Mouse (Mus musculus) CH12.LX (cell line): ENCODE data around the gene Zfp541. TPM values are rescaled to one million over a fixed set of nuclear protein-coding genes. Genes with fewer than 3 reads are reported as not detected.
A peak's percentile ranks its signal among the peaks of the same experiment; 100 is the strongest.

Source experiments
- DNase-seq: peaks from one replicate; pipeline ENCODE4 v3.0.0-alpha.2; 2013; ENCODE audit errors: extremely low read depth
- H3K27ac ChIP-seq: 2 replicates; pipeline ENCODE4 v1.5.1; 2012; ENCODE audit warnings: low read depth, mild to moderate bottlenecking, control low read depth, moderate library complexity; ENCODE audit not compliant: insufficient read depth
- H3K27me3 ChIP-seq: replicated peaks from 2 replicates; pipeline ENCODE3; 2012; ENCODE audit warnings: inconsistent platforms
- H3K36me3 ChIP-seq, 2 experiments: replicated peaks in 1 of 2; 2 replicates each; pipeline versions ENCODE3 to v1.6.1; 2012; ENCODE audit warnings: inconsistent platforms in 1 of 2, low read length in 1 of 2, mild to moderate bottlenecking in 1 of 2, mixed read lengths in 1 of 2, moderate library complexity in 1 of 2; ENCODE audit not compliant: control insufficient read depth in 1 of 2, insufficient read depth in 1 of 2
- H3K4me1 ChIP-seq, 2 experiments: 2 replicates each; pipeline ENCODE4 v1.6.1; 2012; ENCODE audit warnings: inconsistent platforms in 1 of 2, moderate library complexity in 1 of 2; ENCODE audit not compliant: insufficient read depth in 2 of 2, control insufficient read depth in 1 of 2
- H3K4me2 ChIP-seq: 2 replicates; pipeline ENCODE4 v1.6.1; 2012; ENCODE audit warnings: low read depth, mild to moderate bottlenecking, control low read depth; ENCODE audit not compliant: poor library complexity, insufficient read depth, severe bottlenecking
- H3K4me3 ChIP-seq, 3 experiments: fragments of 150-350 bp in 1 of 3; sonication (generic) in 1 of 3; replicated peaks in 1 of 3; 2 replicates each; pipeline versions ENCODE3 to v1.5.1; 2011 to 2012; ENCODE audit warnings: low read depth in 2 of 3, low read length in 2 of 3, mild to moderate bottlenecking in 2 of 3, moderate library complexity in 2 of 3, control low read depth in 1 of 3, improper control_type of control experiment in 1 of 3, inconsistent platforms in 1 of 3, mixed read lengths in 1 of 3; ENCODE audit not compliant: poor library complexity in 1 of 3
- H3K79me2 ChIP-seq: replicated peaks from 2 replicates; pipeline ENCODE4 v1.6.1; 2012; ENCODE audit warnings: mild to moderate bottlenecking, moderate library complexity; ENCODE audit not compliant: control insufficient read depth, poor library complexity, insufficient read depth, severe bottlenecking; ENCODE audit errors: extremely low read depth
- H3K9ac ChIP-seq: 2 replicates; pipeline ENCODE4 v1.6.1; 2012; ENCODE audit warnings: low read depth, mild to moderate bottlenecking, control low read depth, moderate library complexity; ENCODE audit not compliant: insufficient read depth
- H3K9me3 ChIP-seq: replicated peaks from 2 replicates; pipeline ENCODE3; 2012; ENCODE audit warnings: low read length, inconsistent platforms, mixed read lengths
- BHLHE40 ChIP-seq: IDR thresholded peaks from 2 replicates; pipeline ENCODE4 v1.6.1; 2011; ENCODE audit warnings: mild to moderate bottlenecking, low read depth, low read length, improper control_type of control experiment
- CHD1 ChIP-seq: IDR thresholded peaks from 2 replicates; pipeline ENCODE4 v1.6.1; 2012; ENCODE audit warnings: low read depth, low read length, improper control_type of control experiment, inconsistent platforms
- CHD2 ChIP-seq: IDR thresholded peaks from 2 replicates; pipeline ENCODE4 v1.6.1; 2011; ENCODE audit warnings: low read length, improper control_type of control experiment
- CTCF ChIP-seq, 2 experiments: IDR thresholded peaks in 1 of 2; conservative IDR thresholded peaks in 1 of 2; 2 replicates each; pipeline ENCODE4 v1.5.1; 2011 to 2012; ENCODE audit warnings: low read depth in 2 of 2, low read length in 2 of 2, improper control_type of control experiment in 1 of 2, inconsistent platforms in 1 of 2, mild to moderate bottlenecking in 1 of 2, moderate library complexity in 1 of 2
- ELF1 ChIP-seq: IDR thresholded peaks from 2 replicates; pipeline ENCODE4 v1.6.1; 2014; ENCODE audit warnings: low read depth, mild to moderate bottlenecking, inconsistent platforms, low read length, improper control_type of control experiment
- EP300 ChIP-seq: IDR thresholded peaks from 2 replicates; pipeline ENCODE4 v1.6.1; 2011; ENCODE audit warnings: low read length, improper control_type of control experiment
- ETS1 ChIP-seq: conservative IDR thresholded peaks from 2 replicates; pipeline ENCODE4 v1.6.1; 2012; ENCODE audit warnings: low read depth, mild to moderate bottlenecking, inconsistent platforms, low read length, improper control_type of control experiment, moderate library complexity
- IRF4 ChIP-seq: IDR thresholded peaks from 2 replicates; pipeline ENCODE4 v1.6.1; 2014; ENCODE audit warnings: low read depth, mild to moderate bottlenecking, inconsistent platforms, low read length, improper control_type of control experiment
- JUN ChIP-seq: IDR thresholded peaks from 2 replicates; pipeline ENCODE4 v1.6.1; 2011; ENCODE audit warnings: low read depth, mild to moderate bottlenecking, low read length, improper control_type of control experiment, moderate library complexity; ENCODE audit not compliant: insufficient read depth
- JUND ChIP-seq: conservative IDR thresholded peaks from 2 replicates; pipeline ENCODE4 v1.6.1; 2011; ENCODE audit warnings: low read depth, low read length, improper control_type of control experiment
- KAT2A ChIP-seq: IDR thresholded peaks from 2 replicates; pipeline ENCODE4 v1.6.1; 2012; ENCODE audit warnings: low read length, improper control_type of control experiment, inconsistent platforms; ENCODE audit not compliant: insufficient replicate concordance
- MAFK ChIP-seq: IDR thresholded peaks from 2 replicates; pipeline ENCODE4 v1.6.1; 2011; ENCODE audit warnings: low read length, improper control_type of control experiment; ENCODE audit not compliant: insufficient replicate concordance
- MAX ChIP-seq: IDR thresholded peaks from 2 replicates; pipeline ENCODE4 v1.6.1; 2011; ENCODE audit warnings: low read length, improper control_type of control experiment
- MAZ ChIP-seq: IDR thresholded peaks from 2 replicates; pipeline ENCODE4 v1.6.1; 2012; ENCODE audit warnings: low read depth, mild to moderate bottlenecking, inconsistent platforms, low read length, improper control_type of control experiment, moderate library complexity
- MXI1 ChIP-seq: IDR thresholded peaks from 2 replicates; pipeline ENCODE4 v1.6.1; 2011; ENCODE audit warnings: mild to moderate bottlenecking, low read depth, low read length, improper control_type of control experiment
- MYC ChIP-seq: IDR thresholded peaks from 2 replicates; pipeline ENCODE4 v1.6.1; 2011; ENCODE audit warnings: low read depth, mild to moderate bottlenecking, improper control_type of control experiment, low read length
- NELFE ChIP-seq: IDR thresholded peaks from 2 replicates; pipeline ENCODE4 v1.6.1; 2011; ENCODE audit warnings: low read depth, low read length, improper control_type of control experiment
- NRF1 ChIP-seq: IDR thresholded peaks from 2 replicates; pipeline ENCODE4 v1.6.1; 2014; ENCODE audit warnings: low read depth, mild to moderate bottlenecking, inconsistent platforms, low read length, improper control_type of control experiment, moderate library complexity
- PAX5 ChIP-seq: IDR thresholded peaks from 2 replicates; pipeline ENCODE4 v1.6.1; 2012; ENCODE audit warnings: low read length, inconsistent platforms, mixed read lengths
- POLR2A ChIP-seq: IDR thresholded peaks from 2 replicates; pipeline ENCODE4 v1.6.1; 2011; ENCODE audit warnings: low read depth, mild to moderate bottlenecking, improper control_type of control experiment, low read length
- RAD21 ChIP-seq: IDR thresholded peaks from 2 replicates; pipeline ENCODE4 v1.6.1; 2011; ENCODE audit warnings: low read depth, mild to moderate bottlenecking, low read length, improper control_type of control experiment, moderate library complexity
- RCOR1 ChIP-seq: conservative IDR thresholded peaks from 2 replicates; pipeline ENCODE4 v1.6.1; 2012; ENCODE audit warnings: low read depth, mild to moderate bottlenecking, inconsistent platforms, low read length, improper control_type of control experiment
- SIN3A ChIP-seq: IDR thresholded peaks from 2 replicates; pipeline ENCODE4 v1.6.1; 2012; ENCODE audit warnings: low read length, improper control_type of control experiment, inconsistent platforms
- SMC3 ChIP-seq: IDR thresholded peaks from 2 replicates; pipeline ENCODE4 v1.6.1; 2011; ENCODE audit warnings: low read depth, low read length, improper control_type of control experiment
- TBP ChIP-seq: conservative IDR thresholded peaks from 2 replicates; pipeline ENCODE4 v1.6.1; 2011; ENCODE audit warnings: low read depth, low read length, improper control_type of control experiment
- USF1 ChIP-seq: IDR thresholded peaks from 2 replicates; pipeline ENCODE4 v1.6.1; 2014; ENCODE audit warnings: low read depth, mild to moderate bottlenecking, inconsistent platforms, low read length, improper control_type of control experiment
- ZKSCAN1 ChIP-seq: IDR thresholded peaks from 2 replicates; pipeline ENCODE4 v1.6.1; 2012; ENCODE audit warnings: low read depth, inconsistent platforms, low read length, improper control_type of control experiment, borderline replicate concordance
- dilution Hi-C: fragments of 300-500 bp; cut with MboI; formaldehyde crosslinking; loops from 2 replicates; pipeline ENCODE4 v1.14.3; 2020; ENCODE audit warnings: low sequenced_read_pairs; ENCODE audit not compliant: extremely low pct_unique_long_range_greater_than_20kb, extremely low pct_ligation_motif_present
- in situ Hi-C: fragments of 300-500 bp; cut with MboI; formaldehyde crosslinking; loops from 3 replicates; pipeline ENCODE4 v1.14.3; 2019; ENCODE audit warnings: low sequenced_read_pairs, low pct_ligation_motif_present, low pct_unique_long_range_greater_than_20kb, mixed read lengths
- polyA plus RNA-seq: library from polyadenylated mRNA; unstranded; fragments of >175 nt; gene quantifications from 2 replicates; pipeline ENCODE4 v1.2.1, GENCODE M21; 2012; ENCODE audit warnings: low read depth; ENCODE audit not compliant: insufficient read length
- total RNA-seq, 2 experiments: library from RNA; depleted of rRNA; stranded (reverse); fragments of 300-350 nt in 1 of 2; fragments of >200 nt in 1 of 2; gene quantifications; 2 replicates each; pipeline ENCODE4 v1.2.3; 2012 to 2014

Zfp541 gene
- total and polyA plus RNA-seq, 3 experiments = 0.08 to 0.12 TPM; not detected in 1

GRCm38 (mm10) chr7:16052684-16053083 is 8.9 kb upstream of the Zfp541 start (continued):
- TF ChIP-seq KAT2A (no peak), TBP (peak; percentile 63; the same call in 1 of the 2 replicates), RCOR1 (no peak)

GRCm38 (mm10) chr7:16053105-16053504 is 8.5 kb upstream of the Zfp541 start:
- H3K27ac ChIP-seq = peak overlapping the region; percentile 52
- H3K4me3 ChIP-seq = peak overlapping the region in 1 of 3 experiments; percentile 26
- H3K9ac ChIP-seq = no peak overlapping the region

GRCm38 (mm10) chr7:16054966-16055365 is 6.6 kb upstream of the Zfp541 start:
- peaks cover 4% of the 10 kb centered on the region for H3K9me3 ChIP-seq
- in situ Hi-C loops = loop anchor here (5.0 to 25.0 kb wide), 3 partner anchors 52 to 207 kb away; partner anchors contain the start of genes C5ar1 and Inafm1
- H3K4me2 ChIP-seq = peak overlapping the region; percentile 95
- H3K27ac ChIP-seq = peak overlapping the region; percentile 95
- dilution Hi-C loops = no loop called here
- peaks cover 21 to 60% of the 10 kb centered on the region in 2 experiments for H3K4me1 ChIP-seq
- no peaks in the 10 kb centered on the region for H3K36me3 ChIP-seq
- DNase-seq = peak; percentile 79
- peak overlapping the region; percentile 68 for H3K9ac ChIP-seq
- no peak for TF ChIP-seq MAX
- TF ChIP-seq MAFK = no peak
- TF ChIP-seq CTCF (conservative IDR thresholded peaks at IDR 0.05 in 1 of 2, IDR thresholded peaks at IDR 0.05 in 1 of 2; ENCODE audit: low read depth in 2 of 2, low read length in 2 of 2) = peak in 1 of 2 experiments; percentile 54; a peak in 2 of 4 replicates
- no peak for TF ChIP-seq MAZ
- 0 out of 2 replicates have a peak, but pooled peaks have one; percentile 29 for TF ChIP-seq JUND
- no peak for TF ChIP-seq MXI1
- TF ChIP-seq RAD21 = peak; percentile 48
- TF ChIP-seq NELFE = no peak
- no peak for TF ChIP-seq ZKSCAN1
- peak; percentile 81 for TF ChIP-seq CHD2
- TF ChIP-seq EP300 = 0 out of 2 replicates have a peak, but pooled peaks have one; percentile 54
- peak; percentile 42 for TF ChIP-seq SMC3
- TF ChIP-seq USF1 = no peak
- TF ChIP-seq POLR2A = no peak
- TF ChIP-seq IRF4 = no peak
- no peaks in the 10 kb centered on the region for H3K27me3 ChIP-seq
- peak overlapping the region in 1 of 3 experiments; percentile 37 for H3K4me3 ChIP-seq
- H3K79me2 ChIP-seq = no peaks in the 10 kb centered on the region

More at GRCm38 (mm10) chr7:16053105-16053504, 8.5 kb upstream of the Zfp541 start:
- peaks cover 3% of the 10 kb centered on the region for H3K9me3 ChIP-seq
- TF ChIP-seq CHD1 = no peak
- peak; percentile 80 for TF ChIP-seq BHLHE40
- no peak for TF ChIP-seq CTCF (conservative IDR thresholded peaks at IDR 0.05 in 1 of 2, IDR thresholded peaks at IDR 0.05 in 1 of 2; ENCODE audit: low read depth in 2 of 2, low read length in 2 of 2)
- peak; percentile 69 for TF ChIP-seq EP300
- no peak for TF ChIP-seq NRF1
- TF ChIP-seq CHD2 = peak; percentile 5; the same call in 1 of the 2 replicates
- no peak for TF ChIP-seq RAD21
- TF ChIP-seq ZKSCAN1 = no peak
- TF ChIP-seq IRF4 = peak; percentile 56; the same call in 1 of the 2 replicates
- peak; percentile 36 for TF ChIP-seq ELF1
- peak; percentile 52 for TF ChIP-seq MXI1
- TF ChIP-seq SMC3 = no peak
- TF ChIP-seq JUND = no peak
- TF ChIP-seq ETS1 = peak; percentile 43; the same call in 1 of the 2 replicates
- no peak for TF ChIP-seq PAX5
- TF ChIP-seq MYC = no peak
- peak; percentile 87; the same call in 1 of the 2 replicates for TF ChIP-seq SIN3A
- no peak for TF ChIP-seq JUN
- H3K4me1 ChIP-seq = peaks cover 22 to 61% of the 10 kb centered on the region in 2 experiments
- H3K79me2 ChIP-seq = peaks cover 8% of the 10 kb centered on the region; the same call in 1 of the 2 replicates
- dilution Hi-C loops = no loop called here
- no peak for DNase-seq
- in situ Hi-C loops = loop anchor here (25.0 kb wide), 1 partner anchor 209 kb away; the partner anchor contains the start of genes C5ar1 and Inafm1
- no peaks in the 10 kb centered on the region for H3K27me3 ChIP-seq
- H3K4me2 ChIP-seq = peak overlapping the region; percentile 69
- no peaks in the 10 kb centered on the region for H3K36me3 ChIP-seq
